Mouse (Mus musculus) stomach, postnatal 0 days (tissue): ENCODE measurements around the gene Ankrd54. TPM values are rescaled to one million over a fixed set of nuclear protein-coding genes. Genes with fewer than 3 reads are reported as not detected.
"Not testable (repeated sequence)": the region's sequence is repeated elsewhere in the genome, so short reads cannot be mapped to it uniquely, and the experiment has no call there.

ENCODE experiments used
- ATAC-seq: fragments of 200-750 bp; cut with Nextera tagmentation; 2 replicates; pipeline ENCODE4 v1.8.0; 2017; ENCODE audit not compliant: low FRiP score, low TSS enrichment
- DNase-seq: peaks from one replicate; pipeline ENCODE4 v3.0.0-alpha.2; 2016; ENCODE audit warnings: low spot score
- H3K27ac ChIP-seq: fragments of 300-500 bp; sonication (generic); replicated peaks from 2 replicates; pipeline ENCODE4 v1.5.1; 2014; ENCODE audit warnings: mild to moderate bottlenecking, control low read depth
- H3K27me3 ChIP-seq: fragments of 300-500 bp; sonication (generic); 2 replicates; pipeline ENCODE4 v1.6.1; 2014; ENCODE audit warnings: low read length; ENCODE audit not compliant: control insufficient read depth, insufficient read depth
- H3K36me3 ChIP-seq: fragments of 300-500 bp; sonication (generic); 2 replicates; pipeline ENCODE4 v1.6.1; 2014; ENCODE audit warnings: low read length, mixed read lengths; ENCODE audit not compliant: control insufficient read depth, insufficient read depth
- H3K4me1 ChIP-seq: fragments of 300-500 bp; sonication (generic); replicated peaks from 2 replicates; pipeline ENCODE4 v1.6.1; 2014; ENCODE audit warnings: antibody characterized with exemption; ENCODE audit not compliant: control insufficient read depth, insufficient read depth
- H3K4me2 ChIP-seq: fragments of 300-500 bp; sonication (generic); replicated peaks from 2 replicates; pipeline ENCODE4 v1.6.1; 2014; ENCODE audit warnings: low read depth, mild to moderate bottlenecking, control low read depth, moderate library complexity
- H3K4me3 ChIP-seq: fragments of 300-500 bp; sonication (generic); 2 replicates; pipeline ENCODE4 v1.5.1; 2014; ENCODE audit warnings: low read depth, low read length, control low read depth
- H3K9ac ChIP-seq: fragments of 300-500 bp; sonication (generic); 2 replicates; pipeline ENCODE4 v1.6.1; 2014; ENCODE audit warnings: mild to moderate bottlenecking, low read length, control low read depth, mixed read lengths
- H3K9me3 ChIP-seq: fragments of 300-500 bp; sonication (generic); 2 replicates; pipeline ENCODE4 v1.6.1; 2016; ENCODE audit warnings: low read length; ENCODE audit not compliant: control insufficient read depth
- CTCF ChIP-seq: IDR thresholded peaks from 2 replicates; pipeline ENCODE4 v1.5.1; 2016; ENCODE audit warnings: antibody characterized with exemption, low read depth, mild to moderate bottlenecking, moderate library complexity
- EP300 ChIP-seq: optimal IDR thresholded peaks from 2 replicates; pipeline ENCODE3; 2016; ENCODE audit warnings: antibody characterized with exemption
- WGBS: fragments of 180-500 bp; shearing (Covaris S2); extraction: QIAGEN DNeasy Blood & Tissue Kit; methylation state at CpG from one replicate; pipeline ENCODE4 v1.1.7; 2014; 5-methylcytosine and 5-hydroxymethylcytosine counted together
- polyA plus RNA-seq: library from polyadenylated mRNA; unstranded; fragments of >200 nt; fragmentation: Nextera tagmentation; extraction: Ambion mirVana; gene quantifications from 2 replicates; pipeline ENCODE4 v1.2.1, GENCODE M21; 2015

Gene Ankrd54
- polyA plus RNA-seq, 1 experiment from 2014 or later = 27.1 TPM

- TF ChIP-seq CTCF (no peak), EP300 (no peak)
- H3K27me3 ChIP-seq = no peaks in the 10 kb centered on the region
- H3K27ac ChIP-seq = no peak overlapping the region
- no peak overlapping the region for H3K4me2 ChIP-seq
- ATAC-seq (no peak), DNase-seq (no peak)
- H3K9me3 ChIP-seq = no peaks in the 10 kb centered on the region
- H3K4me3 ChIP-seq = no peak overlapping the region
- 75% methylated on average over 10 of the region's 10 CpGs for WGBS
- H3K4me1 ChIP-seq = peaks cover 5% of the 10 kb centered on the region
- peaks cover 6% of the 10 kb centered on the region; the same call in 1 of the 2 replicates for H3K36me3 ChIP-seq
- no peak overlapping the region for H3K9ac ChIP-seq
Measured at GRCm38 (mm10) chr15:79038331-79038730, 24.4 kb downstream of the Ankrd54 start.

DNA sequence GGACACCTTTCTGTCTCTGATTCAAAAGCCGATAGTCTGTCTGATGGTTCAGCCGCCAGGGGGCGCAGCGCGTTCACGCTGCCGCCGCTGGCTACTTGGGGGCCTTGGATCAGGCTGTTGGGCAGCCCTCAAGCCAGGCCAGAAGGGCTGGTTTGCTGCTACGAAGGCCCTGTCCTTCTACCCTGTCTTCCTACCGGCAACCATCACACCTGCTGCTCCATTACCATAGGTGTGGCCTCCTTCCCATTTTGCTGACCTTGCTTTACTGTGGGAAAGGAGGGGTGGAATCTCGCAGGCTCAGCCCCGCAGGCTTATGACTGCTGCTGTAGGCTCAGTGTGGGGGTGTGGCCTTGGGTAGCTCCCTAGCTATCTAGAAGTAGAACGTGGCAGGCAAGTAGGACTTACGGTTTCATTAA, 24.8 kb downstream of the Ankrd54 start:
- peak; percentile 41 for ATAC-seq
- DNase-seq = peak; percentile 81
- Histone ChIP-seq H3K27me3 (no peaks in the 10 kb centered on the region), H3K4me2 (peak overlapping the region; percentile 25), H3K9me3 (no peaks in the 10 kb centered on the region), H3K4me1 (peaks cover 5% of the 10 kb centered on the region), H3K36me3 (peaks cover 6% of the 10 kb centered on the region; the same call in 1 of the 2 replicates), H3K4me3 (no peak overlapping the region), H3K27ac (no peak overlapping the region), H3K9ac (no peak overlapping the region)
- TF ChIP-seq EP300 (no peak), CTCF (peak; percentile 91)
- WGBS = 6% methylated on average over 14 of the region's 14 CpGs

GRCm38 (mm10) chr15:79031908-79032307, 30.8 kb downstream of the Ankrd54 start:
- not testable (repeated sequence) for H3K4me1 ChIP-seq, H3K4me2 ChIP-seq, ATAC-seq, H3K27ac ChIP-seq, H3K36me3 ChIP-seq, H3K4me3 ChIP-seq, H3K9me3 ChIP-seq, DNase-seq, H3K9ac ChIP-seq, H3K27me3 ChIP-seq
- WGBS = 80% methylated on average over 5 of the region's 5 CpGs

DNA sequence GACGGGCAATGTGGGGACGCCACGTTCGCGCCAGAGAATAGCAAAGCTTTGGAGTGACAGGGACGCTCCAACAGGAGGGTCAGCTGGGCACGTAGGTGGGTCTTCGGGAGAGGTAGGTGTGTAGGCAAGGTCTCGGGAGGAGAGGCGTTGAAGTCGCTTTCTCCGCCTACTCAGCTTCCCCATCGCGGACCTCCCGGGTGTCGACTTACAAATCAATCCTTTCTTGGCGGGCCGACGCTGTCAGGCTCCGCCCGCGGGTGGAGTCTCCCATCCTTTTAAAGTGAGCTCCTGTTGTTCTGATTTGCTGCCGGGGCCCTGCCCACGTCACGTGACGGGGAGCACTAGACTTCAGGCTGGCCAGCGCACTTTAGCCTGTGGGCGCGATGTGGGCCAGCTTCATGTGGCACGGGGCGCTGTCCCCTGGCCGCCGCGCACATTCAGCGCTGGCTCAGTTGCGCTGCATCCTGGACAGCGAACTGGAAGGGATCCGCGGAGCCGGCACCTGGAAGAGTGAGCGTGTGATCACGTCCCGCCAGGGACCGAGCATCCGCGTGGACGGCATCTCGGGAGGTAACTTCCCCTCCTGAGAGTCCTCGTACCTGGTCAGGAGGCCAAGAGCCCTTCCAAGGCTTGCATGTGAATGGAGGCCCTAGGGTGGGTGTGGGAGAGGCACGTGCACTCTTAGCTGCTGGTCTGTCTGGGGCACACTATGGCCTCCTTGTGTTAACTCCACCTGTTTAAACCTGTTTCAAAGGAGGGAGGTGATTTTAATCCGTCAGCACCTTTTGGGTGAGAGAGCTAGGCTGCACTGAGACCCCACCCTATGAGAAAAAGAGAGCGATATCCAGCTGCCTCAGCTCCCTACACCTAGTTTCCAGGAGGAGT, 31.9 kb downstream of the Ankrd54 start:
- H3K9me3 ChIP-seq = no peaks in the 10 kb centered on the region
- WGBS = 1% methylated on average over 52 of the region's 52 CpGs
- no peaks in the 10 kb centered on the region for H3K27me3 ChIP-seq
- H3K4me1 ChIP-seq = peaks cover 6% of the 10 kb centered on the region; the same call in 1 of the 2 replicates
- no peaks in the 10 kb centered on the region for H3K36me3 ChIP-seq
- TF ChIP-seq EP300 = no peak
- peak overlapping the region; percentile 96 for H3K4me2 ChIP-seq
- H3K4me3 ChIP-seq = peak overlapping the region; percentile 84
- ATAC-seq (peak; percentile 73), DNase-seq (peak; percentile 95)
- peak overlapping the region; percentile 99 for H3K27ac ChIP-seq
- H3K9ac ChIP-seq = peak overlapping the region; percentile 100

DNA sequence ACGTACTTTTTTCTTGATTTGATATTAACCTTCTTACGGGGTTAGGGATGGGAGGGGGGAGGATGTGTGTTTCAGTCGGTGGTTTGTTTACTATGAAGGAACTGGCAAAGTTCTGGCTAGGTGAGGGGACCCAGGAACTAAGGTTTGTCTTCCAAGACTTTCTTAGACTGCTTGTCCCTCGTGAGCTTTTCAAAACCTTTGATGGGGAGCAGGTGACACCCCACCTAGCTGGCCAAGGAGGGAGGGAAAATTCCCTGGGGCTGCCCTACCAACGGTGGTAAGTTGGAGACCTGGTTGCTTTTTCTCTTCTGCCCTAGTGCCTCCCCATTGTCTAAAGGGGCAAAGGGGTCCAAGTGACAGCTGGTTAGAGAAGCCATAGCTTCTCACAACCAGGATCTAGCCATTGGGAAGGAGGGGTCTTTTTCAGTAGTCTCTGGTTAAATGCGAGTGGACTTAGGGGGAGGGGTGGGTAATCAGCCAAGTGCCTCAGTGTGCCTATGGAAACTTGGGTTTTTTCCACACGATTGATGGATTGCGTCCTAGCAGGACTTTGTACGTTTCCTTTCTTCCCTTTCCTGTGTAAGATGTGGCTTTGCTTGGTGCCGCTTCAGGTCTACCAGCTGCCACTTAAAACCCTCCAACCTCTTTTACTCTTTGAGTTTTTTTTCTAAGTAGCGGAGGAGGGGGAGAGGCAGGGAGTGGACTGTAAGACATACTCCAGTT, 33.0 kb downstream of the Ankrd54 start:
- peaks cover 8% of the 10 kb centered on the region; the same call in 1 of the 2 replicates for H3K4me1 ChIP-seq
- no peaks in the 10 kb centered on the region for H3K36me3 ChIP-seq
- peak overlapping the region; percentile 96 for H3K4me2 ChIP-seq
- ATAC-seq (no peak), DNase-seq (no peak)
- H3K9ac ChIP-seq = peak overlapping the region; percentile 100
- under 1% methylated on average over 11 of the region's 11 CpGs for WGBS
- peak overlapping the region; percentile 99 for H3K27ac ChIP-seq
- H3K9me3 ChIP-seq = no peaks in the 10 kb centered on the region
- TF ChIP-seq EP300 (no peak), CTCF (no peak)
- H3K4me3 ChIP-seq = peak overlapping the region; percentile 84
- no peaks in the 10 kb centered on the region for H3K27me3 ChIP-seq
